Mouse (Mus musculus) lung, embryonic 14.5 days (tissue): ENCODE measurements around the gene Smim10l1. TPM values are rescaled to one million over a fixed set of nuclear protein-coding genes. Genes with fewer than 3 reads are reported as not detected.
A peak's percentile ranks its signal among the peaks of the same experiment; 100 is the strongest.

Source experiments
- ATAC-seq: fragments of 200-750 bp; cut with Nextera tagmentation; 2 replicates; pipeline ENCODE4 v1.8.0; 2017; ENCODE audit warnings: mild to moderate bottlenecking, moderate TSS enrichment, moderate library complexity; ENCODE audit not compliant: insufficient read depth
- DNase-seq: peaks from one replicate; pipeline ENCODE4 v3.0.0-alpha.2; 2015
- H3K27ac ChIP-seq: fragments of 300-500 bp; sonication (generic); 2 replicates; pipeline ENCODE4 v1.5.1; 2014; ENCODE audit warnings: low read depth, mild to moderate bottlenecking, moderate library complexity
- H3K27me3 ChIP-seq: fragments of 300-500 bp; sonication (generic); 2 replicates; pipeline ENCODE4 v1.6.1; 2014; ENCODE audit warnings: low read length, control low read depth; ENCODE audit not compliant: insufficient read depth
- H3K36me3 ChIP-seq: fragments of 300-500 bp; sonication (generic); 2 replicates; pipeline ENCODE4 v1.6.1; 2014; ENCODE audit warnings: control low read depth; ENCODE audit not compliant: insufficient read depth
- H3K4me1 ChIP-seq: fragments of 300-500 bp; sonication (generic); 2 replicates; pipeline ENCODE4 v1.6.1; 2014; ENCODE audit warnings: antibody characterized with exemption, control low read depth; ENCODE audit not compliant: insufficient read depth
- H3K4me2 ChIP-seq: fragments of 300-500 bp; sonication (generic); 2 replicates; pipeline ENCODE4 v1.6.1; 2014; ENCODE audit warnings: mild to moderate bottlenecking
- H3K4me3 ChIP-seq: fragments of 300-500 bp; sonication (generic); 2 replicates; pipeline ENCODE4 v1.5.1; 2014; ENCODE audit warnings: low read depth, low read length
- H3K9ac ChIP-seq: fragments of 300-500 bp; sonication (generic); 2 replicates; pipeline ENCODE4 v1.6.1; 2014
- H3K9me3 ChIP-seq: fragments of 300-500 bp; sonication (generic); 2 replicates; pipeline ENCODE4 v1.6.1; 2016; ENCODE audit warnings: low read depth, low read length, control low read depth
- CTCF ChIP-seq: IDR thresholded peaks from 2 replicates; pipeline ENCODE4 v1.5.1; 2016; ENCODE audit warnings: antibody characterized with exemption, low read depth
- WGBS: fragments of 180-500 bp; shearing (Covaris S2); extraction: QIAGEN DNeasy Blood & Tissue Kit; methylation state at CpG from one replicate; pipeline ENCODE4 v1.1.7; 2014; 5-methylcytosine and 5-hydroxymethylcytosine counted together
- polyA plus RNA-seq: library from polyadenylated mRNA; unstranded; fragments of >200 nt; fragmentation: Nextera tagmentation; extraction: Ambion mirVana; gene quantifications from 2 replicates; pipeline ENCODE4 v1.2.1, GENCODE M21; 2014

Gene Smim10l1
- 57.7 and 61.4 TPM in 2 replicates for polyA plus RNA-seq

- Histone ChIP-seq H3K4me2 (peak within 1 kb of the TSS; percentile 68), H3K4me1 (no peaks in the 10 kb centered on the region), H3K27ac (peak within 1 kb of the TSS; percentile 99), H3K9me3 (no peaks in the 10 kb centered on the region), H3K4me3 (peak within 1 kb of the TSS; percentile 66), H3K9ac (peak within 1 kb of the TSS; percentile 93), H3K36me3 (0 out of 2 replicates have a peak, but pooled peaks cover 3% of the 10 kb centered on the region), H3K27me3 (peaks cover 3% of the 10 kb centered on the region)
- TF ChIP-seq CTCF, result no peak
- DNase-seq, result no peak
- ATAC-seq, result no peak
Measured at GRCm38 (mm10) chr6:133104609-133104921, at the start of gene Smim10l1. Smim10l1 (plus strand) TSS chr6:133104909.

- no peaks in the 10 kb centered on the region for H3K9me3 ChIP-seq
- TF ChIP-seq CTCF, result no peak
- DNase-seq (no peak), ATAC-seq (no peak)
- no peaks in the 10 kb centered on the region for H3K36me3 ChIP-seq
- no peak within 1 kb of the TSS for H3K9ac ChIP-seq
- no peaks in the 10 kb centered on the region for H3K4me1 ChIP-seq
- no peak within 1 kb of the TSS for H3K4me3 ChIP-seq
- no peak within 1 kb of the TSS for H3K27ac ChIP-seq
- H3K4me2 ChIP-seq, result no peak within 1 kb of the TSS
- H3K27me3 ChIP-seq, result no peaks in the 10 kb centered on the region
Measured at GRCm38 (mm10) chr6:133055716-133056115, 49.0 kb upstream of the Smim10l1 start, which contains the start of gene Tas2r140. Tas2r140 (minus strand) TSS chr6:133055816.

DNA sequence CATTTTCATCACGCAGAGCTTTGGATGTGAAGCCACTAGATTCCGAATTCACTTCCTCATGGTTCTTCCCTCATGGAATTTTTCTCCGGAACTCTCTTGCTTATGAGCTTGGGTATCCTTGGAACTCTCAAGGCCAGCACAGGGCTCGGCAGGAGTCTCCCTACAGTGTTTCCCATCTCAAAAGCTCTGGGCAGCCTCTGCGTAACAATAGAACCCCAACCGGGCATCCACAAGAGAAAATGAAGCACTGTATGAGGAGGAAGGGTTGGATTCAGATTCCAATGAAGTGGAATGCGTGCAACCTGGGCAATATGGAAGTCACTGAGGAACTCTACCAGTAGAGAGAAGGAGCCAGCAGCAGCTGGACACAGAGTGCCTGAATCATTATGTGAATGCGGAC lies 12.5 kb upstream of the Smim10l1 start:
- Histone ChIP-seq H3K4me3 (no peak overlapping the region), H3K36me3 (no peaks in the 10 kb centered on the region), H3K4me1 (no peaks in the 10 kb centered on the region), H3K4me2 (no peak overlapping the region), H3K27me3 (no peaks in the 10 kb centered on the region), H3K27ac (no peak overlapping the region), H3K9me3 (no peaks in the 10 kb centered on the region), H3K9ac (no peak overlapping the region)
- no peak for DNase-seq
- no peak for ATAC-seq
- WGBS, result 74% methylated on average over 8 of the region's 8 CpGs
- no peak for TF ChIP-seq CTCF

GRCm38 (mm10) chr6:133102430-133102829 lies 2.3 kb upstream of the Smim10l1 start:
- H3K27ac ChIP-seq, result no peak overlapping the region
- no peak overlapping the region for H3K9ac ChIP-seq
- H3K4me3 ChIP-seq, result no peak overlapping the region
- no peaks in the 10 kb centered on the region for H3K9me3 ChIP-seq
- DNase-seq, result no peak
- H3K27me3 ChIP-seq, result peaks cover 3% of the 10 kb centered on the region
- no peaks in the 10 kb centered on the region for H3K4me1 ChIP-seq
- no peak for ATAC-seq
- H3K36me3 ChIP-seq, result no peaks in the 10 kb centered on the region
- WGBS, result 38% methylated on average over 1 of the region's 1 CpGs
- no peak for TF ChIP-seq CTCF
- no peak overlapping the region for H3K4me2 ChIP-seq

GRCm38 (mm10) chr6:133104922-133105859 lies 482 bp downstream of the Smim10l1 start:
- Histone ChIP-seq H3K4me1 (no peaks in the 10 kb centered on the region), H3K4me3 (peak overlapping the region; percentile 66), H3K4me2 (peak overlapping the region; percentile 68), H3K9me3 (no peaks in the 10 kb centered on the region), H3K36me3 (0 out of 2 replicates have a peak, but pooled peaks cover 3% of the 10 kb centered on the region), H3K9ac (peak overlapping the region; percentile 93), H3K27ac (peak overlapping the region; percentile 99), H3K27me3 (peaks cover 3% of the 10 kb centered on the region)
- WGBS, result 1% methylated on average over 62 of the region's 62 CpGs
- ATAC-seq (peak; percentile 98), DNase-seq (peak; percentile 93)
- TF ChIP-seq CTCF, result no peak

Other genes starting within 250 kb of the Smim10l1 start
- not detected in 2 replicates for gene Tas2r116, start 249.5 kb upstream of the Smim10l1 start, polyA plus RNA-seq
- gene Tas2r110, start 236.9 kb upstream of the Smim10l1 start, polyA plus RNA-seq, result not detected in 2 replicates
- gene Tas2r113, start 211.9 kb upstream of the Smim10l1 start, polyA plus RNA-seq, result not detected in 2 replicates
- gene Tas2r125, start 195.3 kb upstream of the Smim10l1 start, polyA plus RNA-seq, result not detected in 2 replicates
- gene Tas2r129, start 153.8 kb upstream of the Smim10l1 start, polyA plus RNA-seq, result not detected in 2 replicates
- not detected in 2 replicates for gene Tas2r131, start 147.0 kb upstream of the Smim10l1 start, polyA plus RNA-seq
- not detected in 2 replicates for gene Tas2r109, start 123.9 kb upstream of the Smim10l1 start, polyA plus RNA-seq
- gene Tas2r103, start 67.8 kb upstream of the Smim10l1 start, polyA plus RNA-seq, result not detected in 2 replicates
- not detected in 2 replicates for gene Tas2r140, start 49.1 kb upstream of the Smim10l1 start, polyA plus RNA-seq
- not detected in 2 replicates for gene 5530400C23Rik, start 187.3 kb downstream of the Smim10l1 start, polyA plus RNA-seq